Mouse (Mus musculus) cerebellum, postnatal 4 days (tissue): Measurements from ENCODE around the gene Mss51.

ENCODE experiments used
- DNase-seq, 2 experiments: peaks; one replicate each; pipeline ENCODE4 v3.0.0; 2022; ENCODE audit warnings: low spot score in 2 of 2, mixed read lengths in 1 of 2

Gene Mss51

DNA sequence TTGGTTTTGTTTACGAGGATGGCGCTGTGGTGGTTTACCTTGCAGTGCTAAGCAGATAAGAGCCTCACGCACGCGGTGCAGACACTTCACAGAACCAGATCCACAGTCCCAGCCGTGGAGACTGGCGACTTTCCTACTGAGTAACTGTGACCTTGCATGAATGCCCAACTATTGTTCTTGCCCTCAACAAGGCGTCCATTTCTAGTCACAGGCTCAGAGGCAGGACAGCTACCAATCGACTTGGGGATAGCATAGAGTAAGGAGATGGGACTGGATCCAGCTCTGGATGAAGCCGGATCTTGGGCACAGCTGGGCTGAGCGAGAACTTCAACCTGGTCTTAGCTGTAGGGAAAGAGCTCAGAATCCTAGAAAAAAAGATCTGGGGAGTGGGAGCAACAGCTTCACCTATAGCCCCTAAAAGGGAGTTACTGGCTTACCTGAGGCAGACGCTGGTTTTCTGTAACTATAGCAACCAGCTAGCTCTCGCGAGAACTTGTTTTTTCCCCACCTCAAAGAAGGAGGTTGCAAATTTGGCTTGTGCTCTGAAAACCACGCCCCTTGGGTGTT, 44.9 kb downstream of the Mss51 start, which contains the start of gene Cfap70:
Gene Cfap70 (minus strand): TSS at position 462 of the 567 bp plus-strand sequence.
- DNase-seq, result peak in 1 of 2 experiments; percentile 38

DNA sequence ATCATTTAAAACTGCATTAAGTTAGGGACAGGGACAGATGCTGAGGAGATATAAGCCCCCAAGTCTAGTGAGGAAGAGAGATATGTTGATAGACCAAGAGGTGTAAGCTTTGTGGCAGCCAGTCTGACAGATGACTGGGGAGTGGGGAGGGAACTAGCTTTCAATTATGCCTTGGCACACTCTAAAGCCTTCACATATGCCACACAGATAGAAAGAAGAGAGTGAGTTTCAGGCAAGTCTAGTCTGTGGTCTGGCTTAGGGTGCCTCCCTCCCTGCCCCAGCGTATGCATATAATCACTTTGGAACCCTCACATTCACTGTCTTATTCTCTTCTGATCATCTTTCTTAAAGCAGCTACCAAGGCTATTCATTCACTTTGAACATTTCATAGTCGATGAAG, 45.4 kb downstream of the Mss51 start:
- DNase-seq, result no peak

DNA sequence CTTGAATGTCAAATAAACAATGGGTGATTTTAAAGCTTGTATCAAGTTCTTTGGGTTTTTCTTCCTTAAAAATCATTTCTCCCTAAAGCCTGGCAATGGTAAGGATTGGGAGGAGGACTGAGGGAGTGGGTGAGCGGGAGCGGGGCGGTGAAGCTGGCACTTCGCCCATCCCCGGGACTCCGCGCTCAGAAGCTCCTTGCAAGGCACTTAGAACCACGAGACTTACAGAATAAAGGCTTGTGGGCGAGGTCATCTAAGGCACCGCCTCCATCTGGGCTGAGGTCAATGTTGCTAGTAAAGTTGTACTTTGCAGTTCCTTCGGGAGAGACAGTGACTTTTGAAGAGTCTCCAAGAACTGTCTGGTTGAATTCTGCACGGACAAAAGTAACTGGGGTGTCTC, 49.5 kb downstream of the Mss51 start:
- no peak for DNase-seq

DNA sequence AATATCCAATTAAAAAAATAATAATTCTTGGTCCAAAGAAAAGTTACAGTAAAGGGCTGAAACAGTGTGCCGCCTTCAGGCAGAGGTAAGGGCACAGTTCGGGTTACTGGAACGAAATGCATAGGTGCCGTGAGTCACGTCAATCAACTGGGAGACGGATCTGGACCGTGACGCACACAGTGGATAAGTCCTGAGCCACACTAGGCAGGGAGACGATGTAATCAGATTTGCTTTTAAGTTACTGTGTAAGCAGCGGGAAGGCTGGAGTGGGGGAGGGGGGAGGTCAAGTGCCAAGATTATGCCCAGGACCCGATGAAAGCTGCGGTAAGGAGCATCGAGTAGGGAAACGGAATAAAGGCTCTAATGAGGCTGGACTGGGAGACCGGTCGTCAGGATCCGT, 54.4 kb downstream of the Mss51 start:
- no peak for DNase-seq

DNA sequence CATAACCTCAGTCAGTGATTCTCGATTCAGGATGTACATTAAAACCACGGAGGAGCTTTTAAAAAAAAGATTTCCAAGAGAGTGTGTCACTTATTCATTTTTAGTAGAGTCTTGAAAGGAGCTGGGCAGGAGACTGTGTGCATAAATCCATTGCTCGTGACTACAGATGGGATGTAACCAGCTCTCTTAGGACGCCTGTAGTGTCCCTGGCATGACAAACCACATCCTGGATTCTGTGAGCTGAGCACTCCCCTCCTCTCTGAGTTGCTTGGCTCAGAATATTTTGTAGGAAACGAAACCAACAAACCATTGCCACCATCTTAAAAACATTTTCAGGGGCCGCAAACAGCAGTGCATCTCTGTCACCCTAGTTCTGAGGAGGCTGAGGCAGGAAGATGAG, 59.7 kb downstream of the Mss51 start:
- DNase-seq, result no peak
